Mouse (Mus musculus) intestine, embryonic 14.5 days (tissue): ENCODE results near the gene Slc29a1. TPM values are rescaled to one million over a fixed set of nuclear protein-coding genes. Genes with fewer than 3 reads are reported as not detected.

Experiments
- ATAC-seq: fragments of 200-750 bp; cut with Nextera tagmentation; replicated peaks from 2 replicates; pipeline ENCODE4 v1.8.0; 2017; ENCODE audit warnings: low read depth, moderate number of reproducible peaks, moderate TSS enrichment, moderate library complexity; ENCODE audit not compliant: low FRiP score, low TSS enrichment
- DNase-seq: peaks from one replicate; pipeline ENCODE4 v3.0.0-alpha.2; 2018; ENCODE audit warnings: low spot score
- H3K27ac ChIP-seq: fragments of 300-500 bp; sonication (generic); 2 replicates; pipeline ENCODE4 v1.5.1; 2014; ENCODE audit warnings: low read depth, mild to moderate bottlenecking, control low read depth
- H3K27me3 ChIP-seq: fragments of 300-500 bp; sonication (generic); replicated peaks from 2 replicates; pipeline ENCODE4 v1.6.1; 2014; ENCODE audit warnings: low read length, control low read depth; ENCODE audit not compliant: control insufficient read depth, insufficient read depth
- H3K36me3 ChIP-seq: fragments of 300-500 bp; sonication (generic); 2 replicates; pipeline ENCODE4 v1.6.1; 2014; ENCODE audit warnings: low read length, control low read depth; ENCODE audit not compliant: control insufficient read depth, insufficient read depth
- H3K4me1 ChIP-seq: fragments of 300-500 bp; sonication (generic); replicated peaks from 2 replicates; pipeline ENCODE4 v1.6.1; 2014; ENCODE audit warnings: low read length, control low read depth, mixed read lengths; ENCODE audit not compliant: control insufficient read depth, insufficient read depth
- H3K4me2 ChIP-seq: fragments of 300-500 bp; sonication (generic); 2 replicates; pipeline ENCODE4 v1.6.1; 2014; ENCODE audit warnings: low read length
- H3K4me3 ChIP-seq: fragments of 300-500 bp; sonication (generic); 2 replicates; pipeline ENCODE4 v1.5.1; 2014; ENCODE audit warnings: low read depth, low read length, control low read depth, mixed read lengths
- H3K9ac ChIP-seq: fragments of 300-500 bp; sonication (generic); 2 replicates; pipeline ENCODE4 v1.6.1; 2014; ENCODE audit warnings: mild to moderate bottlenecking, low read length
- H3K9me3 ChIP-seq: fragments of 300-500 bp; sonication (generic); 2 replicates; pipeline ENCODE4 v1.6.1; 2016; ENCODE audit warnings: low read length, control low read depth; ENCODE audit not compliant: control insufficient read depth
- WGBS: fragments of 180-500 bp; shearing (Covaris S2); extraction: QIAGEN DNeasy Blood & Tissue Kit; methylation state at CpG from one replicate; pipeline ENCODE4 v1.1.7; 2014; 5-methylcytosine and 5-hydroxymethylcytosine counted together
- polyA plus RNA-seq: library from polyadenylated mRNA; unstranded; fragments of >200 nt; fragmentation: Nextera tagmentation; extraction: Ambion mirVana; gene quantifications from 2 replicates; pipeline ENCODE4 v1.2.1, GENCODE M21; 2014

The Slc29a1 gene
- polyA plus RNA-seq, 1 experiment from 2014 or later: 82.7 TPM

DNA sequence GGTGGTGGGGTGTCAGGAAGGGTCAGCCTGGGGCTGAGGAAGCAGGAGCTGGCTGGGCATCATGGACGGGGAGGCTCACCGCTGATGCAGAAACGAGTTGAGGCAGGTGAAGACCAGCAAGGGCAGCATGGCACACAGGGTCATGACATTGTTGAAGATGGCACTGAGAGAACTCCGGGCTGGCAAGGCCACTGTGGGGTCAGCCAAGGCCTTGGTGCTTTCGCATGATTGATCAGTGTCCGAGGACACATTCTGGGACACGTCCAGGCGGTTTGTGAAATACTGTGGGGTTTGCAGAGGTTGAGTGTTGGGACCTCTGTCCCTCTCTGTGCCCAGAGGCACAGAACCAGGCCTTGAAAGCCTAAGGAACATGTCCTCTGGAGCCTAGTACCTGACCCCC, 9.6 kb downstream of the Slc29a1 start:
- ATAC-seq (no peak), DNase-seq (no peak)
- no peak overlapping the region for H3K27ac ChIP-seq
- H3K9me3 ChIP-seq: peaks cover 4% of the 10 kb centered on the region; the same call in 1 of the 2 replicates
- H3K27me3 ChIP-seq: 0 out of 2 replicates have a peak, but pooled peaks cover 2% of the 10 kb centered on the region
- no peak overlapping the region for H3K9ac ChIP-seq
- H3K4me3 ChIP-seq: no peak overlapping the region
- peaks cover 12% of the 10 kb centered on the region; the same call in 1 of the 2 replicates for H3K36me3 ChIP-seq
- 91% methylated on average over 8 of the region's 8 CpGs for whole genome bisulfite sequencing
- H3K4me2 ChIP-seq: no peak overlapping the region
- H3K4me1 ChIP-seq: peaks cover 42% of the 10 kb centered on the region

DNA sequence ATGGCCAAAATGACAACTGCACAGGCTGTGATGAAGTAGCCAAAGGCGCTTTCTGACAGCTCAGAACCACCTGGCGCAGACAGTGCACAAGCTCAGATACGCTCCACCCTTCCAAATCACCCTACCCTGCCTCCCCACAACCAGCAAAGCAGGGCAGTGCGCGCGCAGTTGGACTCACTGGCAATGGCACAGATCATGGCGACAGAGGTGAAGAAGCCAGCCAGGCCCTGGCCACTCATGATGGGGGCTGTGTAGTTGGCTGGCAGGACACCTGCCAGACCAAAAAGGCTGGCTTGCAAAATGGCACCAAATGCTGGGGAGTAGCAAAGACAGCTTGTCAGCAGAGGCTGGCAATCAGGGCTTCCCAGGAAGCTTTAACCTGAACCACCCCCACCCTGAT, 10.2 kb downstream of the Slc29a1 start:
- H3K27me3 ChIP-seq: 0 out of 2 replicates have a peak, but pooled peaks cover 1% of the 10 kb centered on the region
- no peak for ATAC-seq
- H3K4me1 ChIP-seq: peaks cover 42% of the 10 kb centered on the region

DNA sequence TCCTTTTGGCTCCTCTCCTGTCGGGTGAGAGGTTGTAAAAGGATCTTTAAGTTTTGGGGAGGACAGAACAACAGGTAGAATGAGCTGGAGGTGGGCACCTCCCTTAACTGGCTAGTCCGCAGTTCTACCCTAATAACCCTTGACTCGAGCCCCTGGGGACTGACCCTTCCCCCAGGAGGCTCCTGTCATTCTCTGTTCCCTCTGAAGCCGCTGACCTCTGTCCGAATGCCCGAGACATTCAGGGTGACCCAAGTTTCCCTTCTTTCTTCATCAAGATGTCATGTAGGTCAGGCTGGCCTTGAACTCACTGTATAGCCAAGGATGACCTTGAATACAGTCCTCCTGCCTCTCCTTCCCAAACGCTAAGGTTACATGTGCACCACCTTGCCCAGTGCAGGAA, 11.0 kb downstream of the Slc29a1 start:
- no peak overlapping the region for H3K4me3 ChIP-seq
- H3K27me3 ChIP-seq: no peaks in the 10 kb centered on the region
- DNase-seq: no peak
- no peak overlapping the region for H3K9ac ChIP-seq
- H3K27ac ChIP-seq: no peak overlapping the region
- H3K36me3 ChIP-seq: peaks cover 12% of the 10 kb centered on the region; the same call in 1 of the 2 replicates
- H3K9me3 ChIP-seq: peaks cover 4% of the 10 kb centered on the region; the same call in 1 of the 2 replicates
- H3K4me1 ChIP-seq: peaks cover 42% of the 10 kb centered on the region
- no peak for ATAC-seq
- no peak overlapping the region for H3K4me2 ChIP-seq
- WGBS: 95% methylated on average over 7 of the region's 7 CpGs

More for the DNA sequence above, 10.2 kb downstream of the Slc29a1 start:
- Histone ChIP-seq H3K9ac (no peak overlapping the region), H3K4me3 (no peak overlapping the region), H3K4me2 (no peak overlapping the region), H3K27ac (no peak overlapping the region), H3K9me3 (peaks cover 4% of the 10 kb centered on the region; the same call in 1 of the 2 replicates), H3K36me3 (peaks cover 12% of the 10 kb centered on the region; the same call in 1 of the 2 replicates)
- DNase-seq: no peak
- WGBS: 96% methylated on average over 7 of the region's 7 CpGs

DNA sequence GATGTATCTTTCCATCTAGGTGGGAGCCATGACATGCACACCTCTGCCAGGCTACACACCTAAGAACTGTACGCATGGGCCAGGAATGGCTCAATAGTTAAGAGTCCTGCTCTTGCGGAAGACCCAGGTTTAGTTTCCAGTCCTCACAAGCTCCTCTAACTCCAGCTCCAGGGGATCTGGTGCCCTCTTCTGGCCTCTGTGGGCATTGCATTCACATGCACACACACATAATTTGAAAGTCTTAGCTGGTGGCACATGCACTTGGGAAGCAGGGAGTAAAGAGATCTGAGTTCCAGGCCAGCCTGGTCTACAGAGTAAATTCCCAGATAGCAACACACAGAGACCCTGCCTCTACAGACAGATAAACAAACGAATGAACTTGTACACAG, 13.0 kb downstream of the Slc29a1 start:
- H3K4me2 ChIP-seq: no peak overlapping the region
- no peak overlapping the region for H3K9ac ChIP-seq
- no peak for ATAC-seq
- 99% methylated on average over 3 of the region's 3 CpGs for WGBS
- peak overlapping the region; percentile 89; the same call in 1 of the 2 replicates for H3K27ac ChIP-seq
- peaks cover 12% of the 10 kb centered on the region; the same call in 1 of the 2 replicates for H3K36me3 ChIP-seq
- peaks cover 35% of the 10 kb centered on the region for H3K4me1 ChIP-seq
- DNase-seq: no peak
- H3K4me3 ChIP-seq: no peak overlapping the region
- H3K27me3 ChIP-seq: no peaks in the 10 kb centered on the region
- H3K9me3 ChIP-seq: peaks cover 4% of the 10 kb centered on the region; the same call in 1 of the 2 replicates

DNA sequence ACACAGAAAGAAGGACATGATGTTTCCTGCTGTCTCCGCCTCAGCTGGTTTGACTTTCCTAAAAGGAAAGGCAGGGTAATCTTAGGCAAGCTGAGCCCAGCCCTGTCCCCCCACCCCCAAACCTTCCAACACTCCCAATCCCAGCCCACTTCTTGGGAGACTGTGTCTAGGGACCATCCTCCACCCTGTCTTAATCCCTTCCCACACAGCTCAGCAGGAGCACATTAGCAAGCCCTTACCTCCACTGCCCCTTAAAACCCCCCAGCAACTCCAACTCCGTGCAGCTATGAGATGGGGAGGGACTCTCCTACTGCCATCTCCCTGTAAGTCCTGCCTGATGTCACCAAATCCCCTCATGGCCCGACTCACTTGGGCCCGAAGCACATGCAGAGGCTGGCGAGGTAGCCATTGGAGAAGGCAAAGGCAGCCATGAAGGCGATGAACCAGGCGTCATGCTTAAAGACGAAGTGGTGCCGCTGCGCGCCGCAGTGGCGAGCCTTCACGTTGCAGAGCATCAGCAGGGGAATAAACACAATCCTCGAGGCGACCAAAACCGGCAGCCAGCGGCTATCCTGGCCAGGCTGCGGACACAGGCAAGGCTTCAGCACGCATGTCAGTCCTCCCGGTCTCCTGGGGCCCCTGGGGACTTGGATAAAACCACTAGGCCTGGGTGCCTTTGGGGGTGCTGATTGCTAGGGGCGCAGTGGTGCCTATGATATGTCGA, 13.5 kb downstream of the Slc29a1 start:
- DNase-seq: no peak
- Histone ChIP-seq H3K36me3 (peaks cover 12% of the 10 kb centered on the region; the same call in 1 of the 2 replicates), H3K27me3 (no peaks in the 10 kb centered on the region), H3K9ac (no peak overlapping the region), H3K27ac (peak overlapping the region; percentile 89), H3K4me3 (no peak overlapping the region), H3K4me2 (no peak overlapping the region), H3K4me1 (peaks cover 40% of the 10 kb centered on the region), H3K9me3 (peaks cover 4% of the 10 kb centered on the region; the same call in 1 of the 2 replicates)
- no peak for ATAC-seq
- 59% methylated on average over 23 of the region's 23 CpGs for WGBS

DNA sequence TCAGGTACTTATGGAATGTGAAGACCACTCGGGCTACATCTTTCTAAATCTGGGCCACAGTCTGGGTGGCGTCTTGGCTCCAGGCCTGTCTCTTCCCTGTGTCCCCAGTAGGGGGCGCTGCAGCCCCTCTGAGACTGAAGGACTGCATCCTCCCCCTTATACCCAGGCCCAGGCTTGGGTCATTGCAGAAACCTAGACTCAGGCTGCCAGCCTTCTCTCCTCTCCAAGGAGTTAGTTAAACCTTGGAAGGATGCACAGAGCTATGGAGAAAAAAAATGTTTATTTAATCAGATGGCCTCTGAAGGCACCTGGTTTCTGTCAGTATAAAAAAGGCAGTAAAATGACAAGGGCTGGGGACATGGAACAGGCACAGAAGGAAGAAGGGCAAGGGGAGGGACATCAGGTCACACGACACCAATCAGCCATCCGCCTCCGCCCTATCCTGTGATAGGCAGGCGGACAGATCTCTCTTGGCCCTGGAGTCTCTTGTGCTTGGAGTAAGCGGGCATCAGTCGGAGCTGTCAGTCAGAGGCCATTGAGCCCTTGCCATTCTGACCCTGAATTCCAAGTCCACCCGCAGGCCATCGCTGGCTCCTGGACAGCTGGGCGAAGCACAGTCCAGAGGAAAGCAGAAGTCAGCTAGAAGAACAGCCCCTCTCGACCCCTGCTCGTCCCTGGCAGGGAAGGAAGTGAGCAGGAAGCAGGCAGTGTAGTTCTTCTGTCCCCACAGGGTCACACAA, 14.3 kb downstream of the Slc29a1 start:
- H3K4me3 ChIP-seq: no peak overlapping the region
- peaks cover 4% of the 10 kb centered on the region; the same call in 1 of the 2 replicates for H3K9me3 ChIP-seq

DNA sequence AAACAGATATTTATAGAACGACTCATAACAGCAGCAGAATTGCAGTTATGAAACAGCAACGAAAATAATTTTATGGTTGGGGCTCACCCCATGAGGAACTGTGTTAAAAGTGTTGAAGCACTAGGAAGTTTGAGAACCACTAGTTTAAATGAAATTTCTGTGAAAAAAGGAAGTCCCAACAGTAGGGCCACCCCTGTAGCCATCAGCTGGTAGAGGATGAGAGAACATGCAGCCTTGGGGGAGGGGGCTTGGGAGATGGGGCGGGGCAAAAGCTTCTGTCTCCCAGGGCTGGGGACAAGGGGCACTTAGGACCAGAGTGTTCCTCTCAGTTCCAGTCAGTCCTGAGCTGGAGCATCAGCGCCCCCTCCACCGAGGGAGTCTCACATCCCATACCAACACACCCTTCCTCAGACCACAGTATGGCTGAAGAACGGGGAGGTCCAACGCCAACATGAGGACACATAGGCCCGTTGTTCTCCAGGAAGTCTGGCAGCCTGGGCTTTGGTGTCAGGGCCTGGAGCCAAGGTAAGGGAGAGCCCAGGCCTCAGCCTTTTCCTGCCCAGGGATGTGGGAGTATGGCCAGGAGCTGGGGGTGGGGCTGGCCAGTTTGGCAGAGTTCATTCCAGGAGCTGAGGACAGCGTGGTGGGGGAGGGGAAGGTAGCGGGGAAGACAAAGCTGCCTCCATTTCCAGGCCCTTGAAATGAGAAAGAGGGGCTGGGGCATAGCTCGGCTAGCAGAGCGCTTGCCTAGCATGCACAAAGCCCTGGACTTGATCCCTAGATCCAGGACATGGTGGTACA, 15.1 kb downstream of the Slc29a1 start:
- Histone ChIP-seq H3K27ac (peak overlapping the region; percentile 89), H3K4me1 (peaks cover 42% of the 10 kb centered on the region), H3K4me2 (peak overlapping the region; percentile 32), H3K9ac (no peak overlapping the region), H3K4me3 (no peak overlapping the region), H3K27me3 (no peaks in the 10 kb centered on the region), H3K9me3 (peaks cover 4% of the 10 kb centered on the region; the same call in 1 of the 2 replicates), H3K36me3 (peaks cover 12% of the 10 kb centered on the region; the same call in 1 of the 2 replicates)
- WGBS: 33% methylated on average over 12 of the region's 12 CpGs
- DNase-seq (no peak), ATAC-seq (peak; percentile 3; the same call in 1 of the 2 replicates)

More for the DNA sequence above, 14.3 kb downstream of the Slc29a1 start:
- peak overlapping the region; percentile 32 for H3K4me2 ChIP-seq
- 19% methylated on average over 14 of the region's 14 CpGs for WGBS
- DNase-seq (peak; percentile 87), ATAC-seq (peak; percentile 70)
- no peak overlapping the region for H3K9ac ChIP-seq
- H3K36me3 ChIP-seq: peaks cover 12% of the 10 kb centered on the region; the same call in 1 of the 2 replicates
- peaks cover 42% of the 10 kb centered on the region for H3K4me1 ChIP-seq
- no peaks in the 10 kb centered on the region for H3K27me3 ChIP-seq
- peak overlapping the region; percentile 89 for H3K27ac ChIP-seq
